Mouse (Mus musculus): ENCODE results near the gene Lin7a.

DNA sequence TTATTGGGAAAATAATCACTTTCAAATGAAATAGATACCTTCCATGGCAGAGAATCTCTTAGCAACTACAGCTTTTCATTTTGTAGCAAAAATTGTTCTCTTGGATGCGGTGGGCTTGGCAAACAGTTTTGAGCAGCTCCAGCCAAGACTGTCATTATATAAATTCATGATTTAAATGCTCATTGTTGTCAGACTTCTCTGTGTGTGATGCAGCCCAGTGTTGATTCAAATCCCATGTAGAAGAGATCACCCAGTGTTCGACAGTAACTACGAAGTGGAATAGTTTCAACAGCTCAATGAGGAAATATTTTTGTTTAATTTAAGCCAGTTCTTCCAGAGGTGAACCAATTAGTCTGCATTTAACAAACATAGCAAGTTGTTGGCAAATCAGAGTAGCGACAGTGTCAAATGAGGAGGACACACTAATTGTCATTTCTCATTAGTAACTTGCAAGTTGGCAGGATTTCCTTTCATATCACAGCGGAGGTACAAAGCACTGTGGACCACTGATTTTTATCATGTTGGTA is 39.5 kb downstream of the Lin7a start:
- TF ChIP-seq CTCF (IDR thresholded peaks at IDR 0.05; ENCODE audit: low read depth, low read length) (no peak), GATA1 (IDR thresholded peaks at IDR 0.05; ENCODE audit: borderline replicate concordance, low read length) (no peak), TAL1 (conservative IDR thresholded peaks at IDR 0.05; ENCODE audit: low read depth, low read length) (no peak), POLR2AphosphoS5 (IDR thresholded peaks at IDR 0.05; ENCODE audit: insufficient replicate concordance, low read depth, low read length) (no peak), GATA2 (IDR thresholded peaks at IDR 0.05; ENCODE audit: borderline replicate concordance, low read depth, low read length) (no peak)

Measured in G1E (cell line).